Mouse (Mus musculus): ENCODE data around the gene Sars2.

Gene Sars2

DNA sequence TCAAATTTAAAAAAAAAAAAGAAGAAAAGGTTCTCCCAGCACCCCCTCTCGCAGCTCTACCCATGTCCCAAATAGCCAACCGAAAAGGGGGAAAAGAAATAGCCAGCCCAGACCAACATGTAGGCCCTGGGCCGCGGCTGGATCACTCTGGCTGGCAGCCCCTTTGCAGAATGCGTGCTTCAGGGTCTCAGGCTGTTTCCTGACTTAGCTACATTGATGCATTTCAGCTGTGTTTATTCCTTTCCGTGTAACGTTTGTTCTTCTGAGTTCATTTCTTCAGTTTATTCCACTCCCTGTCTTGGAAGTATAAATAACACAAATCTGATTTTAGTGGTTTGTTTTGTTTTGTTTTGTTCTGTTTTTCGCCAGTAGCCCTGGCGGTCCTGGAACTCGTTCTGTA, 24.1 kb upstream of the Sars2 start:
- DNase-seq (ENCODE audit: low read depth, low spot score): no peak
- H3K27me3 ChIP-seq (ENCODE audit: control insufficient read depth, insufficient read depth, low read length, poor library complexity, severe bottlenecking): no peaks in the 10 kb centered on the region
- H3K36me3 ChIP-seq (ENCODE audit: control insufficient read depth, insufficient read depth, low read length, poor library complexity, severe bottlenecking): no peaks in the 10 kb centered on the region

DNA sequence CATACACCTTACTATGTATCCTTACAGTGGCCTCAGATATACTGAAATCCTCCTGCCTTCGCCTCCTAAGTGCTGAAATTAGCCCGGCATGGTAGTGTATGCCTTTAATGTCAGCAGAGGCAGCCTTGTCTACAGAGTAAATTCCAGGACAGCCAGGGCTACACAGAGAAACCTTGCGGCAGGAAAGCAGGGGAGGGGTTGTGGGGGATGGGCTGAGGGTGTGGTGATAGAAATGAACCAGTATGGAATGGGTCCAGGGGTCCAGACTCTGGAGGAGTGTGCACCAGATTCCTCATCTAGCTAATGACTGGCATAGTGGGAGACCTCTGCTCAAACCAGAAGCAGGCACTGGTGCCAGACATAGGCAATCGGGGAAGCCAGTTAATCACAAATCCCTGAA, 22.6 kb upstream of the Sars2 start:
- H3K27me3 ChIP-seq (ENCODE audit: control insufficient read depth, insufficient read depth, low read length, poor library complexity, severe bottlenecking): no peaks in the 10 kb centered on the region
- H3K36me3 ChIP-seq (ENCODE audit: control insufficient read depth, insufficient read depth, low read length, poor library complexity, severe bottlenecking): no peaks in the 10 kb centered on the region
- DNase-seq (ENCODE audit: low read depth, low spot score): no peak

DNA sequence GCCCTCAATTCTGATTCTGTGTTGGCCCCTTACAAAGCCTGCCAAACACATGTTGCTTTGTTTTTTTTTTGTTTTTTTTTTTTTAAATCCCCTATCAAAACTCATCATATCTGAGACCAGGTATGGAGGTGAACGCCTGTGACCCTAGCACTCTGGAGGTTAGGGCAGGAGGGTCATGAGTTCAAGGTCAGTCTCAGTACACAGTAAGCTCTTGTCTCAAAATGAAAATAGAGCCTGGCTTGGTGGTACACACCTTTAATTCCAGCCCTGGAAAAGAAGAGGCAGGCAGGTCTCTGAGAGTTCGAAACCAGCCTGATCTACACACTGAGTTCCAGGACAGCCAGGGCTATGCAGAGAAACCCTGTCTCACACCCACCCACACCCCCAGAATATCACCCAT, 22.1 kb upstream of the Sars2 start:
- no peaks in the 10 kb centered on the region for H3K36me3 ChIP-seq (ENCODE audit: control insufficient read depth, insufficient read depth, low read length, poor library complexity, severe bottlenecking)
- no peaks in the 10 kb centered on the region for H3K27me3 ChIP-seq (ENCODE audit: control insufficient read depth, insufficient read depth, low read length, poor library complexity, severe bottlenecking)
- no peak for DNase-seq (ENCODE audit: low read depth, low spot score)

DNA sequence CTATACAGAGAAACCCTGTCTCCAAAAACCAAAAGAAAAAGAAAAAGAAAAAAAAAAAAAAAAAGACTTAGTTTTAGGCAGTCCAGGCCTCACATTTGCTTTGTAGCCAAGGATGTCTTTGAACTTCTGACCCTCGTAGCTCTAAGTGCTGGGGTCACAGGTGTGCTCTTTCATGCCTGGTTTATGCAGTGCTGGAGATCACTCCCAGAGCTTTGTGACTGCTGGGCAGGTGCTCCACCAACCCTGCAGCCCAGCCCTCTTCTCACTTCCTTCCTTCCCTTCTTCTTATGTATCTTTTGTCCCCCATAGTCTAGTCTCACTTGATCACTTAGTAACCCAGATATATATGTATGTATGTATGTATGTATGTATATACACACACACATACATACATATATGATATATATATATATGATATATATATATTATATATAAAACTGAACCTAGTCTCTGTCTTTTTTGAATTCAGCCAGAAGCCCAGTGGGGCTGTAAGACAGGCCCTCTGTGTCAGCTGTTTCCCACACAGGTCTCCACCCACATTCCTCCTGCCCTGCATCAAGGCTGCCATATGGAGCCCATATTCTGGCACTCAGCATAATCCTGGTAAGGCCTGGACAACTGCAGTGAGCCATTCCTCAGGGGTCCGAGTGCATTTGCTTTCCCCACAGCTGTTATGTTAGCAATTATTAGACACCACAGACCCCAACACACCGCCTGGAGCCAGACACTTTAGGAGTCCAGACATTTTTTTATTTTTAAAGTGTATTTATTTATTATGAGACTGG, 20.8 kb upstream of the Sars2 start:
- Histone ChIP-seq H3K27me3 (ENCODE audit: control insufficient read depth, insufficient read depth, low read length, poor library complexity, severe bottlenecking) (no peaks in the 10 kb centered on the region), H3K36me3 (ENCODE audit: control insufficient read depth, insufficient read depth, low read length, poor library complexity, severe bottlenecking) (no peaks in the 10 kb centered on the region)
- no peak for DNase-seq (ENCODE audit: low read depth, low spot score)

DNA sequence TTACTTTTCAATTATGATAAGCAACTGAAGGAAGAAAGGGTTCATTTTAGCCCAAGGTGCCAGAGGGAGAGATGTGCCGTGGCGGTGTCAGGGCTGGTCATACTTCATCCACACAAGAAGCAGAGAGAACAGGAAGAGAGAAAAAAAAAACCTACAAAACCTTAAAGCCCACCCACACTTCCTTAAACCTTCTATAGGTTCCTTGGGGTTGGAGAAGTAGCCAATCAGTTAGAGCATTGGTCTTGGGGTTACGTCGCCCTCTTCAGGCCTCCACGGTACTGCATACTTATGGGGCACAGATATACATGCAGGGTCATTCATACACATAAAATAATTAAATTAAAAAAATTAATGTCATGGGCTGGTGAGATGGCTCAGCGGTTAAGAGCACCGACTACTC, 19.7 kb upstream of the Sars2 start:
- peak; percentile 38 for DNase-seq (ENCODE audit: low read depth, low spot score)

DNA sequence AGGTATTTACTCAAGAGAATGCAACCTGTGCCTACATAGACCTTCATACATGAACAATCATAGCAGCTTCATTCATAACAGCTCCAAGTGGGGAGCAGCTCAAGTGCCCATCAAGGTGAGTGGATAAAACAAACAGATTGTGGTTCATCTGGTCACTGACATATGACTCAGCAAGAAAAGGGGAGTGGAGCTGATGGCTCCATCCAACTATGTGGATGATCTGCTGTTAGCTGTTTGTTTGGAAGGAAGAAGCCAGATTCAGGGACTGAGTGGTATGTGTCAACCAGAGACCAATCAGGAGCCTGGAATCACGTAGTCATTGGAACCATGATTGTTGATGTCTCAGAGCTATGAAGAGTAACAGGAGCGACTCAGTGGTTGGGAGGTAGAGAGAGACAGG, 17.2 kb upstream of the Sars2 start:
- Histone ChIP-seq H3K27me3 (ENCODE audit: control insufficient read depth, insufficient read depth, low read length, poor library complexity, severe bottlenecking) (no peaks in the 10 kb centered on the region), H3K36me3 (ENCODE audit: control insufficient read depth, insufficient read depth, low read length, poor library complexity, severe bottlenecking) (no peaks in the 10 kb centered on the region)
- DNase-seq (ENCODE audit: low read depth, low spot score): no peak

More for the DNA sequence above, 19.7 kb upstream of the Sars2 start:
- no peaks in the 10 kb centered on the region for H3K36me3 ChIP-seq (ENCODE audit: control insufficient read depth, insufficient read depth, low read length, poor library complexity, severe bottlenecking)
- no peaks in the 10 kb centered on the region for H3K27me3 ChIP-seq (ENCODE audit: control insufficient read depth, insufficient read depth, low read length, poor library complexity, severe bottlenecking)

DNA sequence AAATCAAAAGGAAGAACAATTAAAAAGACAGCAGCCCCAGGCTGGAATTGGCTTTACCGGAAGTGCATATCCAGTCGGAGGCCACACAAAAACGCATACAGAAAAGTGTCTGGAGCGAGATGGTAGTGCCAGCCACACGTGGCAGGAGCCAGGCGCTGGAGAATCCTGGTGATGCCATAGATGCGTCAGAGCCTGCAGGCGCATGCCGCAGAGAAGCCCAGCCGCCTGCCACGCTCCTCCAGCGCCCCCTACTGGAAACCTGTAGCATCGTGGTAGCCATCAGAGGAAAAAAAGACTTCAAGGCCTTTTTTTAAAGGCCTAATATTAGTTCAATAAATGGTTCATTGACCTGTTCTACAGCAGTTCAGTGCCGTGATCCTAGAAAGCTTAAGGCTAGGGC, 15.2 kb upstream of the Sars2 start:
- Histone ChIP-seq H3K27me3 (ENCODE audit: control insufficient read depth, insufficient read depth, low read length, poor library complexity, severe bottlenecking) (no peaks in the 10 kb centered on the region), H3K36me3 (ENCODE audit: control insufficient read depth, insufficient read depth, low read length, poor library complexity, severe bottlenecking) (no peaks in the 10 kb centered on the region)
- peak; percentile 70 for DNase-seq (ENCODE audit: low read depth, low spot score)

DNA sequence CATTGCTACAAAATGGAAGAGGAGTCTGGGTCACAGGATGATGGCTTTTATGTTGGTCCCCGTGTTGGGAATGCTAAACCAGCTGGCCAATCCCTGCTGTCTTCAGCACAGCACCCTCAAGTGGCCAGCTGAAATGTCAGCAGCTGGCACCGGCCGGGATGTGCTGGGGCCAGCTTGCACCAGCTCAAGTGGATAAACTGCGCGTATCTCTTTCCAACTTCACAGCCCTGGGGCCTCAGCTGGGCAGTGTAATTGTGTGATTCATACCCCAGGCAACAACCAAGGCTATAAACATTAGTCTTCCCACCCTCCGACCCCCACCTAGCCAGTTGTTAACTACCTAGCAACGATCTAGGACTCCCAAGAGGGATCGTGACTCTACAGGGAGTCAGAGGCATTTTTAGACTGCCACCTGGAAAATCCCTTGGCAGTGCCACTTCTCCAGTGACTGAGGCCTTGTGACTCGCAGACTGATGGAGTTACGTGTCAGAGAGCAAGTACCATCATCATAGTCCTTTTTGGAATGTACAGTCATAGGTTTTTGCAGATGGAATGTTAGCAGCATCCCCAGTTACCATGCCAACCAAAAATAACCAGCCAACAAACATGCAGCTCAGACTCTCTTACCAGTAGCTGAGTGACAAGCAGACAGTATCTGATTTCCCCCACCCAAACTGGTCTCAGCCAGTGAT, 14.0 kb upstream of the Sars2 start:
- H3K36me3 ChIP-seq (ENCODE audit: control insufficient read depth, insufficient read depth, low read length, poor library complexity, severe bottlenecking): no peaks in the 10 kb centered on the region
- no peaks in the 10 kb centered on the region for H3K27me3 ChIP-seq (ENCODE audit: control insufficient read depth, insufficient read depth, low read length, poor library complexity, severe bottlenecking)
- DNase-seq (ENCODE audit: low read depth, low spot score): no peak

DNA sequence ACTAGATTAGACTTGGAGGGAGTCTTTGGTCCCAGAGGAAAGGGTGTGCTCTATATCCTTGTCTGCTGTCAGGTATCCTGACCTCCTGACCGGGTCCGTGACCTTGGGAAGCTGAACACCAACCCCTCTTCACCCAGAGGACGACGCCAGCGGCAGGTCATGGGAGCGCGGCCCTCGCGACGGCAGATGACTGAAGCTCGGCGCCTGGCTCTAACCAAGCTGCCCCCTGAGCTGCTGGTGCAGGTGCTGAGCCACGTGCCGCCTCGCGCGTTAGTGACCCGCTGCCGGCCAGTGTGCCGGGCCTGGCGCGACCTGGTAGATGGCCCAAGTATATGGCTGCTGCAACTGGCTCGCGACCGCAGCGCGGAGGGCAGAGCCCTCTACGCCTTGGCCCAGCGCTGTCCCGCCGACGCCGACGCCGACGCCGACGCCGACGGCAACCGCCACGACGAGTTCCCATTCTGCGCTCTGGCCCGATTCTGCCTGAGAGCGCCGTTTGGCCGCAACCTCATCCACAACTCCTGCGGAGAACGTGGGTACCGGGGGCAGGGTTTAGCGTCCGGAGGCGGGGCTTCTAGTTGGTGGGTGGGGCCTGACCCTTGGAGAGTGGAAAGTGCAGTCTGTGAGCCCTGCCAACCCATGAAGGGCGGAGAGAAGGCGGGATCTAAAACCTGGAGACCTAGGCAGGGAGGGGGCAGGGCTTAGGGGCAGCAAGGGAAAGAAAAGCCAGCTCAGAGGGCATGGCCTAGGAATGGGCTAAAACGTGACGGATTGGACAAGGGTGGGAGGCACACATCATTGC, 9.2 kb upstream of the Sars2 start:
- no peaks in the 10 kb centered on the region for H3K27me3 ChIP-seq (ENCODE audit: control insufficient read depth, insufficient read depth, low read length, poor library complexity, severe bottlenecking)
- DNase-seq (ENCODE audit: low read depth, low spot score): peak; percentile 78
- H3K36me3 ChIP-seq (ENCODE audit: control insufficient read depth, insufficient read depth, low read length, poor library complexity, severe bottlenecking): no peaks in the 10 kb centered on the region; the same call in 1 of the 2 replicates

DNA sequence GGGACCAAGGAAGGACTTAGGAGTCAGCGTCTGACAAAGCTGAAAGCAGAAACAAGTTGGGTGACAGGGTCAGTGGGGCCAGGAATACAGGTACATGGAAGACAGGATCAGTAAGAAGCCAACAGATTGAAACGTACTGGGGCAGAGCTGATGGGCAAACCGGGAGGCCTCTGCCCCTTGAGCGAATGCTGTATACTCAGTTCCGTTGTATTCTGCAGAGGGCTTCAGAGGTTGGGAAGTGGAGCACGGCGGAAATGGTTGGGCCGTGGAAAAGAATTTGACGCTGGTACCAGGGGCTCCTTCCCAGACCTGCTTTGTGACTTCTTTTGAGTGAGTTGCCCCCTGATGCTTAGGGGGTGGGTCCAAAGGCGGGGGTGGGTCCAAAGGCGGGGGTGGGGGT, 8.6 kb upstream of the Sars2 start:
- DNase-seq (ENCODE audit: low read depth, low spot score): no peak
- Histone ChIP-seq H3K36me3 (ENCODE audit: control insufficient read depth, insufficient read depth, low read length, poor library complexity, severe bottlenecking) (no peaks in the 10 kb centered on the region; the same call in 1 of the 2 replicates), H3K27me3 (ENCODE audit: control insufficient read depth, insufficient read depth, low read length, poor library complexity, severe bottlenecking) (no peaks in the 10 kb centered on the region)

DNA sequence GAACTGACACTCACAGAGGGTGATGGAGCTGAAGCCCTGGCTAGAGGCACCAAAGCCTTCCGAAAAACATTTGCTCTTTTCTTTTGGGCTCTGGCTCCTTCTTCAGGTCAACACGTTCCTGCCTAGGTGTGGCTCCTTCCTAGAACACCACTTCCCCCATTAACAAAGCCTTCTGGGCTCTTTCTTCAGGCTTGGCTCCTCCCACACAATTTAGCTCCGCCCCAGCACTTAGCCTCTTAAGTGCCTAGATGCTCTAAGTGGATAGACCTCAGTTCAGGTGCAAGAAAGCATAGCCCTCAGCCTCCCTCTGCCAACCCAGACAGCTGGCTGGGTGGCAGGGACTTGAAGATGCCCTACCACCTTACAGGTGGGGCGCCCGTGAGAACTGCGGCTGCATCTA, 6.1 kb upstream of the Sars2 start:
- no peaks in the 10 kb centered on the region; the same call in 1 of the 2 replicates for H3K36me3 ChIP-seq (ENCODE audit: control insufficient read depth, insufficient read depth, low read length, poor library complexity, severe bottlenecking)
- DNase-seq (ENCODE audit: low read depth, low spot score): no peak
- no peaks in the 10 kb centered on the region for H3K27me3 ChIP-seq (ENCODE audit: control insufficient read depth, insufficient read depth, low read length, poor library complexity, severe bottlenecking)

DNA sequence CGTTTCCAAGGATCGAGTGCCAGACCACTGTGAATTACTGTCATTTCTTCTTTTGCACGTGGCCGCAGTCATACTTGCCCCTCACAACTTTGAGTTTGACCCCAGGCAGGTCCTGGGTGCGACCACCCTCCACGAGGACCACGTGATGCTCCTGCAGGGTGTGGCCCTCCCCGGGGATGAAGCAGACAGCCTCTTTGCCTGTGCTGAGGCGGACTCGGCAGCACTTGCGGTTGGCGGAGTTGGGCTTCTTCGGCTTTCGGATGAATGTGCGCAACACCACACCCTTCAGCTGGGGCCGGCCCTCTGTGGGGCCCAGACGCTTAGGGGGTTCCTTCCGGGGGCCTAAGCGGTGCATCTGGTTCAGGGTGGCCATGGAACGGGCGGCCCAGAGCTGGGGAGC, 2.0 kb upstream of the Sars2 start:
- no peak for DNase-seq (ENCODE audit: low read depth, low spot score)
- H3K36me3 ChIP-seq (ENCODE audit: control insufficient read depth, insufficient read depth, low read length, poor library complexity, severe bottlenecking): no peaks in the 10 kb centered on the region; the same call in 1 of the 2 replicates
- H3K27me3 ChIP-seq (ENCODE audit: control insufficient read depth, insufficient read depth, low read length, poor library complexity, severe bottlenecking): no peaks in the 10 kb centered on the region

DNA sequence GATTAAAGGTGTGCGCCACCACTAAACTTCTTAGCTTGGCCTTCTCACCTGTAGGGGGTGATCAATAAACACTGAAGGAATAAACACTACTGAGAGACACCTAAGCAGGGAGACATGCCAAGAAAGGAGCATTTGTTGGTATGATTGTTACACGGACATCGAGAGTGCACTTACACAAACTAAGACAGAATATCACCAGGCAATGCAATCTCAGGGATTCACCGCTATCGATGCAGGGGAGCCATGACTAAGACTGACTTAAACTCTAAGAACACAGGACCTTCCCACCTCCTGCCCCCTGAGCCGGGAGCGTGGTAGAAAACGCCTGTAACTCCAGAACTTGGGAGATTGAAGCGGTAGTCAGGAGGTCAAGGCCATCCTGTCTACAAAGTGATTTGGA, 843 bp upstream of the Sars2 start:
- no peaks in the 10 kb centered on the region; the same call in 1 of the 2 replicates for H3K36me3 ChIP-seq (ENCODE audit: control insufficient read depth, insufficient read depth, low read length, poor library complexity, severe bottlenecking)
- no peaks in the 10 kb centered on the region for H3K27me3 ChIP-seq (ENCODE audit: control insufficient read depth, insufficient read depth, low read length, poor library complexity, severe bottlenecking)
- DNase-seq (ENCODE audit: low read depth, low spot score): no peak

DNA sequence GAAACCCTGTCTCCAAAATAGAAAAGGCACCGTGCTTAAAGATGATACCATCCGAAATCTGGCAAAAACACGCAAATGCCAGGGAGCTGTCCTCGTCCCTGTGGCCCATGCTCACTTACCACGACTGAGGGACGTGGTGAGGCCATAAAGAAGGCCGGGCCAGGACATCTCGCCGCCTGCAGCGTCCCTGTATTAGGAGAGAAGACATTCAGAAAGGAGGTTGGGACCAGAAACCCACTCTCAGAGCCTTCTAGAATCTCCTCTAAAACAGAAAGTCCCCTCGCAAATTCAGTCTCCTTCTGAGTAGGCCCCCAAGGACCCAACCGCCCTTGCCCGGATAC, 454 bp upstream of the Sars2 start:
- H3K27me3 ChIP-seq (ENCODE audit: control insufficient read depth, insufficient read depth, low read length, poor library complexity, severe bottlenecking): no peaks in the 10 kb centered on the region
- no peak for DNase-seq (ENCODE audit: low read depth, low spot score)
- no peaks in the 10 kb centered on the region; the same call in 1 of the 2 replicates for H3K36me3 ChIP-seq (ENCODE audit: control insufficient read depth, insufficient read depth, low read length, poor library complexity, severe bottlenecking)

DNA sequence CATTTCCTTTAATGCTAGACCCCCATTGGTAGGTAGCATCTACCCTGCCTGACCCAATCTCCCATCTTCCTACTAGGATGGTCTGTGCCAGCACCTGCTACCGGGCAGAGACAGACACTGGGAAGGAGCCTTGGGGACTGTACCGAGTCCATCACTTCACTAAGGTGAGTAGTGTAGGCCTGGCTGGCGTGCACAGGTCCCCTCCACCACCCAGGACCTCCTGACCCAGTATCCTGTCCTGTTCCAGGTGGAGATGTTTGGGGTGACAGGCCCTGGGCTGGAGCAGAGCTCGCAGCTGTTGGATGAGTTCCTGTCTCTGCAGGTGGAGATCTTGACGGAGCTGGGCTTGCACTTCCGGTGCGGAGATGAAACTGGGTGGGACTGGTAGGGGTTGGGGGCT, 8.1 kb downstream of the Sars2 start:
- H3K36me3 ChIP-seq (ENCODE audit: control insufficient read depth, insufficient read depth, low read length, poor library complexity, severe bottlenecking): peaks cover 3% of the 10 kb centered on the region; the same call in 1 of the 2 replicates
- no peak for DNase-seq (ENCODE audit: low read depth, low spot score)
- H3K27me3 ChIP-seq (ENCODE audit: control insufficient read depth, insufficient read depth, low read length, poor library complexity, severe bottlenecking): no peaks in the 10 kb centered on the region
